Mouse (Mus musculus) thymus, postnatal 25 days (tissue): ENCODE data around the gene Zfp563.

Experiments used
- DNase-seq: peaks from one replicate; pipeline ENCODE4 v3.0.0; 2022

Zfp563 gene

DNA sequence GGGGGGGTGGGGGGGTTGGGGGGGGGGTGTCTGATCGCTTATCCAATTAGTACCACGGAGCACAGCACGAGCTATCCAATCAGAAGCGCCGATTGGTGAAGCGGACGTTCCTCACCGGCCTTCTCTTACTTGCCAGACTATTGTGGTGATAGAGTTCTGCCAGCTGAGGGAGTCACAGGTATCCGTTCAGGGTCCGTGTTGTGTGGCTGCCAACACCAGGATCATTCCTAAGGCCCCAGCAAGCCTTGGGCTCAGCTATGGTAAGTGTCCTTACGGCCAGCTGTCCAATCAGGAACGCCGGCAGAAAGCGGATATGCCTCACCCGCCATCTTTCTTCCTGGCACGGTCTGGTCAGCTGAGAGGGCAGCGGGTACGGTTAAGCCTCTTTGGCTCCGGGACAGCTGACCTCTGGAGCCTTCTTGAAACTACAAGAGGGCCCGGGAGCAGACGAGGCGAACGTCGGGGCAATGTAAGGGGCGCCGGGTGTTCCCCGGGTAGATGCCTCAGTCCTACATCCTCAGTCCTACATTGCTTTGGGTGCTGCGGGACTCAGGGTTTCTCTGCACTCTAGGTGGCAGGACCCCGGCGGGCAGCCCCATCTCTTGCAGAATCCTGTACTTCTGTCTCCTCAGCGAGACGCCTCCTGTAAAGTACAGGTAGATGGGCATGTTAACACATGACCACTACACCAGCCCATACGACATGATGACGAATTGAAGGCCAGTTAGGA is at the start of gene Zfp563:
Gene Zfp563 (plus strand): TSS at position 91 of the 730 bp plus-strand sequence.
- peak; percentile 91 for DNase-seq

GRCm38 (mm10) chr17:33058791-33059190 is 30.3 kb upstream of the Zfp563 start:
- DNase-seq: peak; percentile 8

- DNase-seq: no peak
Observed at GRCm38 (mm10) chr17:33063001-33063400, 26.1 kb upstream of the Zfp563 start.

DNA sequence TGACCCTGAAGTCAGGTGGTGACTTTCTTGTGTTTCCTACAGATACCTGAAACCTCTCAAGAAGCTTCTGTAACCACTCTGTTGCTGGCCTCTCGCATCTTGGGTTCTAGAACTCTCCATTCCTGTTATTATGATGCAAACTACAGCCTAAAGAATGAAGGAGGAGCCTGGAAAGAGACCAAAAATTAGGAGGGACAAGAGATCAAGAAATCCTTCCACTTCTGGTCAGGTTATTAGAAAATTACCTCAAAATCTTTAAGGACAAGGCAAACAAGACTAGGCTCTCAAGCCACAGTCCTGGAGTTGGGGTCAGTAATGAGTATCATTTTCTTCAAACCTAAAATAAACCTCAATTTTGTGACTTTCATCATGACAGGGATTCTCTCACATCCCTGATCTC is 21.2 kb upstream of the Zfp563 start, which contains the start of gene 4921501E09Rik:
Gene 4921501E09Rik (minus strand): TSS at position 101 of the 400 bp plus-strand sequence.
- DNase-seq: no peak

- DNase-seq: no peak
Observed at GRCm38 (mm10) chr17:33091630-33092029, 2.5 kb downstream of the Zfp563 start.

- peak; percentile 75 for DNase-seq
Observed at GRCm38 (mm10) chr17:33092391-33093193, 3.5 kb downstream of the Zfp563 start.

DNA sequence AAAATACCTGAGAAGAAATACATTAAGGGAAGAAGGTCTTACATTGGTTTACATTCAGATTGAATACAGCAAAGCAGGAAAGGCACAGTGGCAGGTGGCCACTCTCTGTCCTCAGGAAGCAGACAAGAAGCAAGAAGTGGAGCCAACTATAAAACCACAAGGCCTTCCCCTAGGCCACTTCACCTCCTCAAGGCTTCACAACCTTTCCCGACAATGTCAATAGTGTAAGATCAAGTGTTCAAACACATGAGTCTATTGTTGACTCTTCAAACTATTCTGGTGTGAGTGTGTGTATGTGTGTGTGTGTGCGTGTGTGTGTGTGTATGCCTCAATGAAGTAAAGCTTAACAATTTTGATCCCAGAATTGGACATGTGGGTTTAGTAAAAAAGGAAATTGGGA is 8.3 kb downstream of the Zfp563 start:
- no peak for DNase-seq

GRCm38 (mm10) chr17:33124546-33124945 is 35.4 kb downstream of the Zfp563 start:
- no peak for DNase-seq

DNA sequence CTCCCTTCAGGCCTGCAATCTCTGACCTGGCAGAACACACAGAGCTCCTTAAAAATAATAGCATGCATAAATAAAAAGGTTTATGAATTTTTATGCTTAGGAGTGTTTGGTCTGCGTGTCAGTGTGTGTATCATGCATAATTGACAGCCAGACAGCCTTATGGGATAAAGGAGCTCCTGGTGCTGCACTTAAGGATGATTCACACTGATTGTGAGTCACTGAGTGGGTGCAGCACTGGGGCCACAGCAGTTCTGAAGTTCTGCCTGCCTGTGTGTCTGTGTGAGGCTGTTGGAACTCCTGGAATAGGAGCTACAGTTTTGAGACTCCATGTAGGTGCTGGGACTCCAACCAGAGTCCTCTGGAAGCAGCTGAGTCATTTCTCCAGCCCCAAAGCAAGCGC is 37.1 kb downstream of the Zfp563 start:
- no peak for DNase-seq

GRCm38 (mm10) chr17:33139261-33139820 is 50.2 kb downstream of the Zfp563 start, which contains the start of gene Morc2b:
TSS of gene Morc2b (minus strand) at chr17:33139683.
- no peak for DNase-seq
